Mouse (Mus musculus): Measurements from ENCODE around the gene Nedd8. TPM values are rescaled to one million over a fixed set of nuclear protein-coding genes. Genes with fewer than 3 reads are reported as not detected.

The Nedd8 gene
- polyA plus RNA-seq, 1 experiment from 2014 or later = 544 TPM

- H3K4me2 ChIP-seq (ENCODE audit: low read length) = no peak overlapping the region
- no peak overlapping the region for H3K4me3 ChIP-seq (replicated peaks; ENCODE audit: low read length)
- H3K9me3 ChIP-seq (ENCODE audit: control insufficient read depth, low read length) = no peaks in the 10 kb centered on the region
- no peaks in the 10 kb centered on the region for H3K4me1 ChIP-seq (replicated peaks; ENCODE audit: control insufficient read depth, insufficient read depth, low read length)
- peaks cover 2% of the 10 kb centered on the region; the same call in 1 of the 2 replicates for H3K27me3 ChIP-seq (replicated peaks; ENCODE audit: control insufficient read depth, insufficient read depth, low read length)
- no peak for ATAC-seq
- 16% methylated on average over 25 of the region's 25 CpGs for WGBS
- H3K9ac ChIP-seq (replicated peaks; ENCODE audit: low read depth, low read length) = no peak overlapping the region
- peaks cover 2% of the 10 kb centered on the region; the same call in 1 of the 2 replicates for H3K36me3 ChIP-seq (ENCODE audit: control insufficient read depth, insufficient read depth)
- no peak overlapping the region for H3K27ac ChIP-seq (ENCODE audit: low read length)
These were observed 41.2 kb upstream of the Nedd8 start for GRCm38 (mm10) chr14:55713007-55713728.

- H3K4me2 ChIP-seq (ENCODE audit: low read length) = no peak overlapping the region
- H3K9ac ChIP-seq (replicated peaks; ENCODE audit: low read depth, low read length) = no peak overlapping the region
- no peaks in the 10 kb centered on the region for H3K36me3 ChIP-seq (ENCODE audit: control insufficient read depth, insufficient read depth)
- no peak for ATAC-seq
- no peaks in the 10 kb centered on the region for H3K9me3 ChIP-seq (ENCODE audit: control insufficient read depth, low read length)
- H3K4me3 ChIP-seq (replicated peaks; ENCODE audit: low read length) = no peak overlapping the region
- H3K27me3 ChIP-seq (replicated peaks; ENCODE audit: control insufficient read depth, insufficient read depth, low read length) = peaks cover 2% of the 10 kb centered on the region; the same call in 1 of the 2 replicates
- no peak overlapping the region for H3K27ac ChIP-seq (ENCODE audit: low read length)
- 84% methylated on average over 7 of the region's 7 CpGs for WGBS
- H3K4me1 ChIP-seq (replicated peaks; ENCODE audit: control insufficient read depth, insufficient read depth, low read length) = no peaks in the 10 kb centered on the region
These were observed 39.9 kb upstream of the Nedd8 start for GRCm38 (mm10) chr14:55711786-55712185.

GRCm38 (mm10) chr14:55709509-55709908 is 37.6 kb upstream of the Nedd8 start:
- Histone ChIP-seq H3K27me3 (replicated peaks; ENCODE audit: control insufficient read depth, insufficient read depth, low read length) (peaks cover 2% of the 10 kb centered on the region; the same call in 1 of the 2 replicates), H3K4me2 (ENCODE audit: low read length) (no peak overlapping the region), H3K27ac (ENCODE audit: low read length) (no peak overlapping the region), H3K9me3 (ENCODE audit: control insufficient read depth, low read length) (no peaks in the 10 kb centered on the region), H3K9ac (replicated peaks; ENCODE audit: low read depth, low read length) (no peak overlapping the region), H3K4me1 (replicated peaks; ENCODE audit: control insufficient read depth, insufficient read depth, low read length) (no peaks in the 10 kb centered on the region), H3K36me3 (ENCODE audit: control insufficient read depth, insufficient read depth) (no peaks in the 10 kb centered on the region), H3K4me3 (replicated peaks; ENCODE audit: low read length) (no peak overlapping the region)
- ATAC-seq = no peak
- 88% methylated on average over 4 of the region's 4 CpGs for WGBS

GRCm38 (mm10) chr14:55707397-55707796 is 35.5 kb upstream of the Nedd8 start:
- Histone ChIP-seq H3K27ac (ENCODE audit: low read length) (no peak overlapping the region), H3K27me3 (replicated peaks; ENCODE audit: control insufficient read depth, insufficient read depth, low read length) (no peaks in the 10 kb centered on the region), H3K9me3 (ENCODE audit: control insufficient read depth, low read length) (no peaks in the 10 kb centered on the region), H3K9ac (replicated peaks; ENCODE audit: low read depth, low read length) (no peak overlapping the region), H3K4me2 (ENCODE audit: low read length) (no peak overlapping the region), H3K4me3 (replicated peaks; ENCODE audit: low read length) (no peak overlapping the region), H3K36me3 (ENCODE audit: control insufficient read depth, insufficient read depth) (no peaks in the 10 kb centered on the region), H3K4me1 (replicated peaks; ENCODE audit: control insufficient read depth, insufficient read depth, low read length) (no peaks in the 10 kb centered on the region)
- WGBS = 86% methylated on average over 5 of the region's 5 CpGs
- no peak for ATAC-seq

GRCm38 (mm10) chr14:55706051-55706600 is 34.2 kb upstream of the Nedd8 start:
- Histone ChIP-seq H3K36me3 (ENCODE audit: control insufficient read depth, insufficient read depth) (no peaks in the 10 kb centered on the region), H3K4me1 (replicated peaks; ENCODE audit: control insufficient read depth, insufficient read depth, low read length) (no peaks in the 10 kb centered on the region), H3K4me3 (replicated peaks; ENCODE audit: low read length) (no peak overlapping the region), H3K9ac (replicated peaks; ENCODE audit: low read depth, low read length) (no peak overlapping the region), H3K9me3 (ENCODE audit: control insufficient read depth, low read length) (no peaks in the 10 kb centered on the region), H3K27ac (ENCODE audit: low read length) (no peak overlapping the region), H3K4me2 (ENCODE audit: low read length) (no peak overlapping the region), H3K27me3 (replicated peaks; ENCODE audit: control insufficient read depth, insufficient read depth, low read length) (no peaks in the 10 kb centered on the region)
- no peak for ATAC-seq
- 89% methylated on average over 8 of the region's 8 CpGs for WGBS

- Histone ChIP-seq H3K9me3 (ENCODE audit: control insufficient read depth, low read length) (no peaks in the 10 kb centered on the region), H3K9ac (replicated peaks; ENCODE audit: low read depth, low read length) (no peak overlapping the region), H3K4me1 (replicated peaks; ENCODE audit: control insufficient read depth, insufficient read depth, low read length) (no peaks in the 10 kb centered on the region), H3K27me3 (replicated peaks; ENCODE audit: control insufficient read depth, insufficient read depth, low read length) (no peaks in the 10 kb centered on the region), H3K27ac (ENCODE audit: low read length) (no peak overlapping the region), H3K4me3 (replicated peaks; ENCODE audit: low read length) (no peak overlapping the region), H3K4me2 (ENCODE audit: low read length) (no peak overlapping the region), H3K36me3 (ENCODE audit: control insufficient read depth, insufficient read depth) (no peaks in the 10 kb centered on the region)
- no peak for ATAC-seq
- WGBS = 67% methylated on average over 6 of the region's 6 CpGs
These were observed 30.8 kb upstream of the Nedd8 start for GRCm38 (mm10) chr14:55702761-55703160.

- no peak for ATAC-seq
- Histone ChIP-seq H3K9me3 (ENCODE audit: control insufficient read depth, low read length) (no peaks in the 10 kb centered on the region), H3K4me3 (replicated peaks; ENCODE audit: low read length) (no peak overlapping the region), H3K9ac (replicated peaks; ENCODE audit: low read depth, low read length) (no peak overlapping the region), H3K27ac (ENCODE audit: low read length) (no peak overlapping the region), H3K4me1 (replicated peaks; ENCODE audit: control insufficient read depth, insufficient read depth, low read length) (no peaks in the 10 kb centered on the region), H3K36me3 (ENCODE audit: control insufficient read depth, insufficient read depth) (no peaks in the 10 kb centered on the region), H3K4me2 (ENCODE audit: low read length) (no peak overlapping the region), H3K27me3 (replicated peaks; ENCODE audit: control insufficient read depth, insufficient read depth, low read length) (no peaks in the 10 kb centered on the region)
- WGBS = 59% methylated on average over 9 of the region's 9 CpGs
These were observed 29.2 kb upstream of the Nedd8 start for GRCm38 (mm10) chr14:55701131-55701530.

- no peak overlapping the region for H3K27ac ChIP-seq (ENCODE audit: low read length)
- no peak overlapping the region for H3K4me3 ChIP-seq (replicated peaks; ENCODE audit: low read length)
- H3K36me3 ChIP-seq (ENCODE audit: control insufficient read depth, insufficient read depth) = no peaks in the 10 kb centered on the region
- no peak overlapping the region for H3K4me2 ChIP-seq (ENCODE audit: low read length)
- no peaks in the 10 kb centered on the region for H3K27me3 ChIP-seq (replicated peaks; ENCODE audit: control insufficient read depth, insufficient read depth, low read length)
- no peaks in the 10 kb centered on the region for H3K9me3 ChIP-seq (ENCODE audit: control insufficient read depth, low read length)
- 83% methylated on average over 4 of the region's 4 CpGs for WGBS
- H3K4me1 ChIP-seq (replicated peaks; ENCODE audit: control insufficient read depth, insufficient read depth, low read length) = no peaks in the 10 kb centered on the region
- ATAC-seq = no peak
- no peak overlapping the region for H3K9ac ChIP-seq (replicated peaks; ENCODE audit: low read depth, low read length)
These were observed 25.3 kb upstream of the Nedd8 start for GRCm38 (mm10) chr14:55697226-55697625.

- no peak overlapping the region for H3K27ac ChIP-seq (ENCODE audit: low read length)
- no peaks in the 10 kb centered on the region for H3K9me3 ChIP-seq (ENCODE audit: control insufficient read depth, low read length)
- no peaks in the 10 kb centered on the region for H3K4me1 ChIP-seq (replicated peaks; ENCODE audit: control insufficient read depth, insufficient read depth, low read length)
- no peak overlapping the region for H3K4me3 ChIP-seq (replicated peaks; ENCODE audit: low read length)
- H3K9ac ChIP-seq (replicated peaks; ENCODE audit: low read depth, low read length) = no peak overlapping the region
- no peak overlapping the region for H3K4me2 ChIP-seq (ENCODE audit: low read length)
- 88% methylated on average over 10 of the region's 10 CpGs for WGBS
- H3K36me3 ChIP-seq (ENCODE audit: control insufficient read depth, insufficient read depth) = no peaks in the 10 kb centered on the region
- no peak for ATAC-seq
- H3K27me3 ChIP-seq (replicated peaks; ENCODE audit: control insufficient read depth, insufficient read depth, low read length) = no peaks in the 10 kb centered on the region
These were observed 17.5 kb upstream of the Nedd8 start for GRCm38 (mm10) chr14:55689433-55689832.
